Mouse (Mus musculus): ENCODE measurements at regions not wholly inside any gene's neighbourhood (a gene's known extent, or its start where the extent isn't known, plus 50 kb on each side); places are given as distances from the start of the nearest gene placed in this dataset.
A peak's percentile ranks its signal among the peaks of the same experiment; 100 is the strongest.

- DNase-seq = peak; percentile 11 to 13
Measured at GRCm38 (mm10) chr12:25891391-25892167, 523.5 kb downstream of the Rnf144a start.

- no peak for DNase-seq
Measured at GRCm38 (mm10) chr12:25890722-25891121, 524.3 kb downstream of the Rnf144a start.

- DNase-seq = no peak
Measured at GRCm38 (mm10) chr12:25883771-25884171, 531.3 kb downstream of the Rnf144a start.

GRCm38 (mm10) chr12:25871816-25872215 lies 543.2 kb downstream of the Rnf144a start:
- no peak for DNase-seq

- no peak for DNase-seq
Measured at GRCm38 (mm10) chr12:25871001-25871461, 544.0 kb downstream of the Rnf144a start.

- no peak for DNase-seq
Measured at GRCm38 (mm10) chr12:25869846-25870245, 545.2 kb downstream of the Rnf144a start.

GRCm38 (mm10) chr12:25865063-25865462 lies 550.0 kb downstream of the Rnf144a start:
- DNase-seq = no peak

- peak; percentile 82 to 85 for DNase-seq
Measured at GRCm38 (mm10) chr12:25864113-25864852, 550.8 kb downstream of the Rnf144a start.

- DNase-seq = no peak
Measured at GRCm38 (mm10) chr12:25861100-25861499, 554.0 kb downstream of the Rnf144a start.

GRCm38 (mm10) chr12:25858397-25858796 lies 556.7 kb downstream of the Rnf144a start:
- no peak for DNase-seq

GRCm38 (mm10) chr12:25830057-25830456 lies 585.0 kb downstream of the Rnf144a start:
- no peak for DNase-seq

GRCm38 (mm10) chr12:25827961-25828360 lies 587.1 kb downstream of the Rnf144a start:
- DNase-seq = no peak

GRCm38 (mm10) chr12:25826928-25827327 lies 588.1 kb downstream of the Rnf144a start:
- DNase-seq = no peak

- DNase-seq = no peak
Measured at GRCm38 (mm10) chr12:25826451-25826850, 588.6 kb downstream of the Rnf144a start.

GRCm38 (mm10) chr12:25816248-25816647 lies 598.8 kb downstream of the Rnf144a start:
- DNase-seq = no peak

- no peak for DNase-seq
Measured at GRCm38 (mm10) chr12:25795092-25795491, 620.0 kb downstream of the Rnf144a start.

- DNase-seq = no peak
Measured at GRCm38 (mm10) chr12:25794571-25794970, 620.5 kb downstream of the Rnf144a start.

- DNase-seq = no peak
Measured at GRCm38 (mm10) chr12:25792571-25793075, 622.4 kb downstream of the Rnf144a start.

GRCm38 (mm10) chr12:25790956-25791355 lies 624.1 kb downstream of the Rnf144a start:
- no peak for DNase-seq

GRCm38 (mm10) chr12:25785646-25786606 lies 629.1 kb downstream of the Rnf144a start:
- no peak for DNase-seq

GRCm38 (mm10) chr12:25784401-25784800 lies 630.7 kb downstream of the Rnf144a start:
- DNase-seq = no peak

- DNase-seq = no peak
Measured at GRCm38 (mm10) chr12:25782972-25783717, 631.9 kb downstream of the Rnf144a start.
